Mouse (Mus musculus) cerebellum, adult 9-10 months (tissue): ENCODE measurements around the gene Fstl1.

ENCODE experiments used
- DNase-seq: peaks from one replicate; pipeline ENCODE4 v3.0.0; 2022

Fstl1 gene

GRCm38 (mm10) chr16:37776860-37777651 lies at the start of gene Fstl1:
Gene Fstl1, plus strand, starts transcription at chr16:37776873.
- no peak for DNase-seq

GRCm38 (mm10) chr16:37728674-37729073 lies 48.0 kb upstream of the Fstl1 start:
- DNase-seq, result no peak

GRCm38 (mm10) chr16:37729381-37730150 lies 47.1 kb upstream of the Fstl1 start:
- DNase-seq, result no peak

GRCm38 (mm10) chr16:37730293-37730835 lies 46.3 kb upstream of the Fstl1 start:
- DNase-seq, result no peak

- no peak for DNase-seq
Measured at GRCm38 (mm10) chr16:37731431-37731830, 45.2 kb upstream of the Fstl1 start.

- DNase-seq, result no peak
Measured at GRCm38 (mm10) chr16:37732023-37732761, 44.5 kb upstream of the Fstl1 start.

- no peak for DNase-seq
Measured at GRCm38 (mm10) chr16:37740076-37740475, 36.6 kb upstream of the Fstl1 start.

- DNase-seq, result no peak
Measured at GRCm38 (mm10) chr16:37742266-37742665, 34.4 kb upstream of the Fstl1 start.

GRCm38 (mm10) chr16:37752876-37753275 lies 23.8 kb upstream of the Fstl1 start:
- DNase-seq, result no peak

- DNase-seq, result no peak
Measured at GRCm38 (mm10) chr16:37753809-37754208, 22.9 kb upstream of the Fstl1 start.

- DNase-seq, result no peak
Measured at GRCm38 (mm10) chr16:37754483-37754882, 22.2 kb upstream of the Fstl1 start.

GRCm38 (mm10) chr16:37757223-37757622 lies 19.4 kb upstream of the Fstl1 start:
- DNase-seq, result no peak

GRCm38 (mm10) chr16:37763797-37764196 lies 12.9 kb upstream of the Fstl1 start:
- DNase-seq, result no peak

- DNase-seq, result no peak
Measured at GRCm38 (mm10) chr16:37776166-37776859, 360 bp upstream of the Fstl1 start.

- DNase-seq, result no peak
Measured at GRCm38 (mm10) chr16:37777796-37778475, 1.3 kb downstream of the Fstl1 start.

- no peak for DNase-seq
Measured at GRCm38 (mm10) chr16:37778529-37778928, 1.9 kb downstream of the Fstl1 start.

- no peak for DNase-seq
Measured at GRCm38 (mm10) chr16:37779651-37780280, 3.1 kb downstream of the Fstl1 start.

- no peak for DNase-seq
Measured at GRCm38 (mm10) chr16:37780386-37780785, 3.7 kb downstream of the Fstl1 start.

GRCm38 (mm10) chr16:37780911-37781310 lies 4.2 kb downstream of the Fstl1 start:
- DNase-seq, result no peak

- no peak for DNase-seq
Measured at GRCm38 (mm10) chr16:37784526-37784925, 7.9 kb downstream of the Fstl1 start.

- no peak for DNase-seq
Measured at GRCm38 (mm10) chr16:37787558-37788194, 11.0 kb downstream of the Fstl1 start.
